8 mouse cellular contexts compared by ENCODE assay signal in the genomic region with DNA sequence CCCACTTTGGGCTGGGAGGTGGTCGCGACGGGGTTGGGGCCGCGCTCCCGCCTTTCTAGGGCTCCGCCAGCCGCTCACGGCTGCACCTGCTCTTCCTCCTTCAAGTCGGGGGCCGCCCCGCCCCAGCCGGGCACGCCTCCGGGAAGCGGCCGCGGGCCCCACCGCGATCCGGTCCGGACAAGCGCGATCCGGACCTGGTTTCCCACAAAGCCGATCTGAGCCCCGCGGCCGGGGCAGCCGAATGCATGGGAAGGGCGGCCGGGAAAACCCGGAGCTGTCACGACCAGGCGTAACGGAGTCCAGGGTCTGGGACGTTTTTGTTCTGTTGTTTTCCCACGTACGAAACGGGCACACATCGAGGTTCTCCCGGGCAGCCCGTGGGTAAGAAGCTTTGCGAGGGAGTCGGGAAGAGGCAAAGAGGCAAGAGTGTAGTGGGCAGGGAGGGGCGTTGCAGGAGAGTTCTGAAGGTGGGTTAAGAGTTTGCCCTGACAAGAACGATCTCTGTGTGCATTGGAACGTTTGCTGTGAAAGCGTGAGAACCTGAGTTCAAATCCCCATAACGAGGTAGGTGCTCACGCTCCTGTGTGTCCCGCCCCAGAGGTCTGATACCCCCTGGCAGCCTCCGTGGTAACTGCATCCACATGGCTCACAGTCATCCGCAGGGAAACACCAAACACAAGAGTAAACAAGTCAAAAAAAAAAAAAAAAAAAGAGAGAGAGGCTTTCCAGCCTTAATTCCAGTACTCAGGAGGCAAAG. TPM values are rescaled to one million over a fixed set of nuclear protein-coding genes. Genes with fewer than 3 reads are reported as not detected.
DNase-seq lines count a peak whose midpoint lies in the region; ATAC-seq and TF ChIP-seq lines count a peak whose summit lies in the region.

No protein-coding gene starts in this region.

- peaks cover 11% of the 10 kb centered on the region; the same call in 1 of the 2 replicates for H3K4me1 ChIP-seq in embryonic facial prominence, embryonic 12.5 days
- peaks cover 29% of the 10 kb centered on the region for H3K4me1 ChIP-seq in heart, embryonic 10.5 days
- H3K4me1 ChIP-seq in liver, embryonic 13.5 days (replicated peaks): peaks cover 46% of the 10 kb centered on the region

- H3K4me3 ChIP-seq in C2C12 (ENCODE audit: insufficient read depth, poor library complexity, severe bottlenecking): no peak overlapping the region
- H3K4me3 ChIP-seq in embryonic facial prominence, embryonic 12.5 days: peak overlapping the region; percentile 41
- peak overlapping the region; percentile 55 for H3K4me3 ChIP-seq in heart, embryonic 10.5 days
- H3K4me3 ChIP-seq in liver, embryonic 13.5 days (replicated peaks): peak overlapping the region; percentile 53

- WGBS in embryonic facial prominence, embryonic 12.5 days: 2% methylated on average over 54 of the region's 54 CpGs
- 2% methylated on average over 54 of the region's 54 CpGs for WGBS in heart, embryonic 10.5 days
- WGBS in liver, embryonic 13.5 days (ENCODE audit: insufficient replicate concordance): 1% methylated on average over 54 of the region's 54 CpGs

- H3ac ChIP-seq in C2C12 (ENCODE audit: control insufficient read depth, insufficient read length, low read depth): peak overlapping the region; percentile 27

- ATAC-seq in embryonic facial prominence, embryonic 12.5 days (ENCODE audit: insufficient number of reproducible peaks, insufficient read depth, low FRiP score, low TSS enrichment): peak; percentile 20
- ATAC-seq in liver, embryonic 13.5 days (ENCODE audit: low read depth): peak; percentile 72

- no peaks in the 10 kb centered on the region for H3K9me3 ChIP-seq in embryonic facial prominence, embryonic 12.5 days
- no peaks in the 10 kb centered on the region for H3K9me3 ChIP-seq in heart, embryonic 10.5 days
- no peaks in the 10 kb centered on the region for H3K9me3 ChIP-seq in liver, embryonic 13.5 days (replicated peaks)

- no peak overlapping the region for H3K27ac ChIP-seq in embryonic facial prominence, embryonic 12.5 days
- H3K27ac ChIP-seq in heart, embryonic 10.5 days: peak overlapping the region; percentile 84
- 0 out of 2 replicates have a peak overlapping the region, but pooled peaks have one; percentile 34 for H3K27ac ChIP-seq in liver, embryonic 13.5 days

- no peaks in the 10 kb centered on the region for H3K79me3 ChIP-seq in C2C12 (ENCODE audit: low read depth)

- H3K36me3 ChIP-seq in C2C12 (ENCODE audit: control insufficient read depth, insufficient read depth): no peaks in the 10 kb centered on the region
- no peaks in the 10 kb centered on the region for H3K36me3 ChIP-seq in embryonic facial prominence, embryonic 12.5 days
- no peaks in the 10 kb centered on the region for H3K36me3 ChIP-seq in heart, embryonic 10.5 days
- no peaks in the 10 kb centered on the region for H3K36me3 ChIP-seq in liver, embryonic 13.5 days
- H3K36me3 ChIP-seq in splenic B cell, adult 2 months (ENCODE audit: control insufficient read depth, insufficient read depth, low read length, poor library complexity, severe bottlenecking): no peaks in the 10 kb centered on the region

- H3K4me2 ChIP-seq in embryonic facial prominence, embryonic 12.5 days (replicated peaks): peak overlapping the region; percentile 69
- peak overlapping the region; percentile 74 for H3K4me2 ChIP-seq in liver, embryonic 13.5 days

- H3K9ac ChIP-seq in embryonic facial prominence, embryonic 12.5 days: peak overlapping the region; percentile 34
- peak overlapping the region; percentile 64 for H3K9ac ChIP-seq in liver, embryonic 13.5 days

- peak; percentile 77 to 78 for DNase-seq in adrenal gland, postnatal 4 days (ENCODE audit: low spot score in 2 of 2)
- peak; percentile 96 for DNase-seq in heart, embryonic 10.5 days (ENCODE audit: low spot score)
- DNase-seq in kidney, adult 9 months: peak; percentile 89
- peak; percentile 83 for DNase-seq in liver, embryonic 13.5 days
- DNase-seq in natural killer cell, adult 2 months (ENCODE audit: low spot score in 2 of 2): peak; percentile 64 to 86
- DNase-seq in splenic B cell, adult 2 months (ENCODE audit: low read depth, low spot score): peak; percentile 92

- no peaks in the 10 kb centered on the region for H3K79me2 ChIP-seq in C2C12 (ENCODE audit: control insufficient read depth, insufficient read depth)

- H3K27me3 ChIP-seq in C2C12 (ENCODE audit: control insufficient read depth, insufficient read depth, insufficient read length): peaks cover 29% of the 10 kb centered on the region
- H3K27me3 ChIP-seq in embryonic facial prominence, embryonic 12.5 days: peaks cover 53% of the 10 kb centered on the region
- peaks cover 83% of the 10 kb centered on the region for H3K27me3 ChIP-seq in heart, embryonic 10.5 days (ENCODE audit: insufficient read depth, poor library complexity, severe bottlenecking)
- peaks cover 65% of the 10 kb centered on the region for H3K27me3 ChIP-seq in liver, embryonic 13.5 days
- no peaks in the 10 kb centered on the region for H3K27me3 ChIP-seq in splenic B cell, adult 2 months (ENCODE audit: control insufficient read depth, insufficient read depth, low read length, poor library complexity, severe bottlenecking)

- no peak for TF ChIP-seq CTCF in C2C12 (IDR thresholded peaks at IDR 0.05; ENCODE audit: control insufficient read depth, insufficient read depth, insufficient read length)

TF ChIP-seq in C2C12, 6 proteins besides CTCF, POLR2A, EP300 and RAD21:
- TF ChIP-seq MAX (IDR thresholded peaks at IDR 0.05): peak; percentile 34
- TF ChIP-seq USF1 (IDR thresholded peaks at IDR 0.05; ENCODE audit: low read depth): no peak

RNA-seq across cellular contexts. Expression of a gene that starts 5.5 kb away (rescaled TPM):
- not detected for polyA plus RNA-seq in C2C12 (2012; fragmentation: generic; extraction: Trizol)
- total RNA-seq in adrenal gland, postnatal 4 days (2021): 1 to 10 TPM; 1.8 to 3.1 TPM
- 4.5 and 6.4 TPM in 2 replicates for polyA plus RNA-seq in embryonic facial prominence, embryonic 12.5 days (2016; fragmentation: Nextera tagmentation; extraction: Ambion mirVana)
- polyA plus RNA-seq in heart, embryonic 10.5 days (2016; fragmentation: Nextera tagmentation; extraction: Ambion mirVana): 1.8 and 4.4 TPM in 2 replicates
- polyA plus RNA-seq in liver, embryonic 13.5 days (2015; fragmentation: Nextera tagmentation; extraction: Ambion mirVana): 0.35 and 0.43 TPM in 2 replicates

RNA-seq across cellular contexts. Expression of a gene that starts 6.9 kb away (rescaled TPM):
- polyA plus RNA-seq in C2C12 (2012; fragmentation: generic; extraction: Trizol): 33.3 TPM
- total RNA-seq in adrenal gland, postnatal 4 days (2021): 10 to 100 TPM; 65.2 to 71.1 TPM
- polyA plus RNA-seq in embryonic facial prominence, embryonic 12.5 days (2016; fragmentation: Nextera tagmentation; extraction: Ambion mirVana): 70.1 and 75.3 TPM in 2 replicates
- polyA plus RNA-seq in heart, embryonic 10.5 days (2016; fragmentation: Nextera tagmentation; extraction: Ambion mirVana): 42.6 and 55.9 TPM in 2 replicates
- polyA plus RNA-seq in liver, embryonic 13.5 days (2015; fragmentation: Nextera tagmentation; extraction: Ambion mirVana): 13.2 and 16.7 TPM in 2 replicates

RNA-seq across cellular contexts. Expression of a gene that starts 19.1 kb away (rescaled TPM):
- polyA plus RNA-seq in C2C12 (2012; fragmentation: generic; extraction: Trizol): 103 TPM
- total RNA-seq in adrenal gland, postnatal 4 days (2021): 10 to 100 TPM; 47.8 to 49.5 TPM
- 53.9 and 55.4 TPM in 2 replicates for polyA plus RNA-seq in embryonic facial prominence, embryonic 12.5 days (2016; fragmentation: Nextera tagmentation; extraction: Ambion mirVana)
- polyA plus RNA-seq in heart, embryonic 10.5 days (2016; fragmentation: Nextera tagmentation; extraction: Ambion mirVana): 56.5 and 57.0 TPM in 2 replicates
- 24.5 and 26.7 TPM in 2 replicates for polyA plus RNA-seq in liver, embryonic 13.5 days (2015; fragmentation: Nextera tagmentation; extraction: Ambion mirVana)

RNA-seq across cellular contexts. Expression of a gene that starts 19.1 kb away (rescaled TPM):
- polyA plus RNA-seq in C2C12 (2012; fragmentation: generic; extraction: Trizol): 174 TPM
- 100 to 1,000 TPM; 107 to 108 TPM for total RNA-seq in adrenal gland, postnatal 4 days (2021)
- 194 and 205 TPM in 2 replicates for polyA plus RNA-seq in embryonic facial prominence, embryonic 12.5 days (2016; fragmentation: Nextera tagmentation; extraction: Ambion mirVana)
- polyA plus RNA-seq in heart, embryonic 10.5 days (2016; fragmentation: Nextera tagmentation; extraction: Ambion mirVana): 284 and 285 TPM in 2 replicates
- polyA plus RNA-seq in liver, embryonic 13.5 days (2015; fragmentation: Nextera tagmentation; extraction: Ambion mirVana): 130 and 134 TPM in 2 replicates

RNA-seq across cellular contexts. Expression of a gene that starts 33.1 kb away (rescaled TPM):
- polyA plus RNA-seq in C2C12 (2012; fragmentation: generic; extraction: Trizol): 0.98 TPM
- total RNA-seq in adrenal gland, postnatal 4 days (2021): 1 to 10 TPM; 2.9 to 3.0 TPM
- polyA plus RNA-seq in embryonic facial prominence, embryonic 12.5 days (2016; fragmentation: Nextera tagmentation; extraction: Ambion mirVana): 5.6 and 7.2 TPM in 2 replicates
- 1.2 and 2.2 TPM in 2 replicates for polyA plus RNA-seq in heart, embryonic 10.5 days (2016; fragmentation: Nextera tagmentation; extraction: Ambion mirVana)
- polyA plus RNA-seq in liver, embryonic 13.5 days (2015; fragmentation: Nextera tagmentation; extraction: Ambion mirVana): 1.2 and 1.8 TPM in 2 replicates
